Mouse (Mus musculus) ES-Bruce4 (cell line): ENCODE data around the gene Mdm1.

ENCODE experiments used
- CTCF ChIP-seq: IDR thresholded peaks from one replicate; pipeline ENCODE4 v1.8.1; 2011; ENCODE audit warnings: low read depth, low read length
- POLR2A ChIP-seq: IDR thresholded peaks from one replicate; pipeline ENCODE4 v1.8.1; 2011; ENCODE audit warnings: low read length; ENCODE audit not compliant: insufficient read depth

- no peak for TF ChIP-seq CTCF
- no peak for TF ChIP-seq POLR2A
Measured at GRCm38 (mm10) chr10:118114271-118114670, 27.3 kb upstream of the Mdm1 start.
